Mouse (Mus musculus) heart, adult 2 months (tissue): ENCODE measurements at regions not wholly inside any gene's neighbourhood (a gene's known extent, or its start where the extent isn't known, plus 50 kb on each side); places are given as distances from the start of the nearest gene placed in this dataset.
A peak's percentile ranks its signal among the peaks of the same experiment; 100 is the strongest.

Source experiments
- DNase-seq, 2 experiments: peaks; one replicate each; pipeline ENCODE4 v3.0.0; 2021
- H3K27ac ChIP-seq: fragments of 200-600 bp; 2 replicates; pipeline ENCODE4 v1.8.1; 2022
- H3K27me3 ChIP-seq: fragments of 200-500 bp; 2 replicates; pipeline ENCODE4 v1.6.1; 2012; ENCODE audit warnings: mild to moderate bottlenecking, low read length, inconsistent platforms, mixed read lengths; ENCODE audit not compliant: control insufficient read depth, insufficient read depth
- H3K36me3 ChIP-seq: fragments of 200-500 bp; 2 replicates; pipeline ENCODE4 v1.6.1; 2012; ENCODE audit warnings: low read length, inconsistent platforms; ENCODE audit not compliant: control insufficient read depth, insufficient read depth
- H3K4me1 ChIP-seq: fragments of 200-500 bp; 2 replicates; pipeline ENCODE4 v1.6.1; 2011; ENCODE audit warnings: low read length; ENCODE audit not compliant: control insufficient read depth, insufficient read depth
- H3K4me3 ChIP-seq: fragments of 200-600 bp; 2 replicates; pipeline ENCODE4 v1.8.1; 2022
- H3K79me2 ChIP-seq: fragments of 200-500 bp; replicated peaks from 2 replicates; pipeline ENCODE4 v1.6.1; 2012; ENCODE audit warnings: mild to moderate bottlenecking, inconsistent platforms, low read length, moderate library complexity, mixed read lengths; ENCODE audit not compliant: control insufficient read depth, insufficient read depth
- H3K9ac ChIP-seq: fragments of 200-500 bp; 2 replicates; pipeline ENCODE4 v1.6.1; 2012; ENCODE audit warnings: low read depth, mild to moderate bottlenecking, control low read depth, inconsistent platforms, low read length, mixed read lengths
- CTCF ChIP-seq: fragments of 200-600 bp; IDR thresholded peaks from 2 replicates; pipeline ENCODE4 v1.8.1; 2022; ENCODE audit warnings: antibody characterized with exemption, mild to moderate bottlenecking, moderate library complexity
- EP300 ChIP-seq: fragments of 200-500 bp; IDR thresholded peaks from 2 replicates; pipeline ENCODE4 v1.6.1; 2011; ENCODE audit warnings: low read depth, low read length, control low read depth; ENCODE audit not compliant: insufficient read depth
- POLR2A ChIP-seq: fragments of 200-500 bp; IDR thresholded peaks from 2 replicates; pipeline ENCODE4 v1.6.1; 2011; ENCODE audit warnings: mild to moderate bottlenecking, low read depth, low read length, control low read depth; ENCODE audit not compliant: insufficient read depth
- WGBS: fragments of 180-500 bp; shearing (Covaris S2); methylation state at CpG from one replicate; pipeline ENCODE4 v1.1.7; 2018; 5-methylcytosine and 5-hydroxymethylcytosine counted together
- intact Hi-C: fragments of 180-260 bp; cut with DNase I; formaldehyde crosslinking; loops from one replicate; pipeline ENCODE4 v1.15.1; 2025

DNA sequence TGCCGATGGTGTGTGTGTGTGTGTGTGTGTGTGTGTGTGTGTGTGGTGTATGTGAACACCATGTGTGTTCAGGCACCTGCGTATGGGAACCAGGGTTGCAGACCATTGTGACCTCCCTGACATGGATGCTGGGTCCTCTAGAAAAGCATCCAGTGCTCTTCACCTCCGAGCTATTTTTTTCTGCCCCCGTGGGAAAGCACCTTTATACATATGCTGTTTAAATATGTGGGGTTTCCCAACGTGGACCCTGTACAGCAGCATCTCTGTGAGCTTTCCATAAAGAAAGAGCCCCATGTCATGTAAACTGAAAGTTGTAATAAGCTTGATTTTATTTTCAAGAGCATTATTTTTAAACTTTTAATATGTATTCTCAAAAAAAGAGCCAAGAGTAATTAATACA lies 126.6 kb downstream of the Cyp26a1 start:
- TF ChIP-seq EP300: no peak
- TF ChIP-seq CTCF: no peak
- TF ChIP-seq POLR2A: no peak

DNA sequence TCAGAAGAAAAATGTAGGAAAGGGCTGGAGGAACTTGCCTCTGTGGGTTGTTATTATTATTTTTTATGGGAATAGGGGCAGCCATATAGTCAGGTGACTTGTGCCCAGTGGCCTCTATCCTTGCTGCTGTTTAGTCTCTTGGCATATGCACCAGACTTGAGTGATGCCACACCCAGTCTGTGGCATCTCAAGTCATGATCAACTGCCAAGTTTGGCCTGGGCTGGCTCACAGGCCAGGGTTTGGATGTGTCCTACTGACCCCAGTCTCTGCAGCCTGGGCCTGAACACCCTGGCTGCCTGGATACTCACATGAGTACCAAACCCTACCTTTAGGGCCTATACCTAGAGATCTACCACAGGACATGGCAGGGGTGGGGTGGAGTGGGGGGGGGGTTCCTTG lies 133.8 kb downstream of the Cyp26a1 start:
- intact Hi-C loops: no loop called here
- Histone ChIP-seq H3K36me3 (no peaks in the 10 kb centered on the region), H3K4me3 (no peak overlapping the region), H3K79me2 (no peaks in the 10 kb centered on the region), H3K27me3 (no peaks in the 10 kb centered on the region), H3K27ac (no peak overlapping the region), H3K4me1 (no peaks in the 10 kb centered on the region), H3K9ac (no peak overlapping the region)
- no peak for DNase-seq
- TF ChIP-seq EP300 (no peak), CTCF (no peak), POLR2A (no peak)

More for the DNA sequence above, 126.6 kb downstream of the Cyp26a1 start:
- intact Hi-C loops: no loop called here
- no peak overlapping the region for H3K4me3 ChIP-seq
- no peaks in the 10 kb centered on the region for H3K27me3 ChIP-seq
- H3K79me2 ChIP-seq: no peaks in the 10 kb centered on the region
- no peak for DNase-seq
- no peaks in the 10 kb centered on the region for H3K4me1 ChIP-seq
- no peak overlapping the region for H3K9ac ChIP-seq
- 79% methylated on average over 5 of the region's 5 CpGs for WGBS
- H3K36me3 ChIP-seq: no peaks in the 10 kb centered on the region
- no peak overlapping the region for H3K27ac ChIP-seq

DNA sequence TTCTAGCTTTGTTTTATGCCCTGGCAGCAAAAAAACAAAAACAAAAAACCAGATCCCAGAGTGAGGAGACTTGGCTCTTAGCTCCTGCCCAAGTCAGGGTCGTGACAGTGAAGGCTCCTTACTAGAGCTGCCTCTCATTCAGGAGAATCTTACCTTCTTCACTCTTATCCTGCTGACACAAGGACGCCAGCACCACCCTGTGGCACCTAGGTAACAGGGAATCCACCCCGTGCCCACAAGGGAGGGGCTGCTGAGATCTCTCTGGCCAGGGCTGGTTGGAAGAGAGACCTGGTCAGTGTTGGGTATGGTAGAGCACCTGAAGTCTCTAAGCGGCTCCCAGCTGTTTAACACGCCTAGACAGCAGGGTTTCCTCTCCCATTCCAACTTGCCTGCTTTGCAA lies 139.3 kb downstream of the Cyp26a1 start:
- no peaks in the 10 kb centered on the region for H3K36me3 ChIP-seq
- no peaks in the 10 kb centered on the region for H3K79me2 ChIP-seq
- no peak for TF ChIP-seq EP300
- TF ChIP-seq CTCF: peak; percentile 22; the same call in 1 of the 2 replicates
- H3K9ac ChIP-seq: no peak overlapping the region
- H3K27ac ChIP-seq: no peak overlapping the region
- DNase-seq: no peak
- peaks cover 1% of the 10 kb centered on the region; the same call in 1 of the 2 replicates for H3K4me1 ChIP-seq
- no peaks in the 10 kb centered on the region for H3K27me3 ChIP-seq
- intact Hi-C loops: no loop called here
- no peak overlapping the region for H3K4me3 ChIP-seq
- WGBS: 60% methylated on average over 5 of the region's 5 CpGs
